Mouse (Mus musculus): ENCODE results near the gene Gabbr2.

- TF ChIP-seq CTCF (IDR thresholded peaks at IDR 0.05; ENCODE audit: insufficient read depth, low read length) (no peak), POLR2A (IDR thresholded peaks at IDR 0.05; ENCODE audit: borderline replicate concordance, extremely low read depth, low read depth, low read length) (no peak)
These were observed 355.8 kb downstream of the Gabbr2 start for GRCm38 (mm10) chr4:46635702-46636430.
